Mouse (Mus musculus) lung, postnatal 0 days (tissue): ENCODE measurements around the gene Gm21987.

Source experiments
- CTCF ChIP-seq: IDR thresholded peaks from 2 replicates; pipeline ENCODE4 v1.5.1; 2016; ENCODE audit warnings: antibody characterized with exemption, mild to moderate bottlenecking
- EP300 ChIP-seq: IDR thresholded peaks from 2 replicates; pipeline ENCODE4 v1.6.1; 2016; ENCODE audit warnings: antibody characterized with exemption, mild to moderate bottlenecking, control low read depth

DNA sequence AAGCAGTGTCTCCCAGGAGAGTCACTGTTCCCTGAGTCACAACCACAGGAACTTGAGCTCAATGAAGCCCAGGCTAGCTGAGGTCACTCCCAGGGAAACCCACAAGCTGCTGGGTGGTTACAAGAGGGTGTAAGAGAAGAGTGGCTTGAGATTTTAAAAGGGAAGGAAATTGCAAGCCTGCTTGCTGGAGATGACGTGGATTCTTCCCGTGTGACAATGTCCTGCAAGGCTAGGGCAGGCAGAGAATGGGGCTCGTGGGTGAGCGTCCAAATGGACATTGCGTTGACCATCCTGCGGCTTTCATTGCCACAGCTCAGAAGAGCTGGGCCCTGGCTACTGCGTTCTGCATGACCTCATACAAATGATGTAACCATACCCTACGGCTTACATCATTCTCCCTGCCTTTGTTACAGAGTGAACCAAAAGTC, 47.4 kb downstream of the Gm21987 start:
- TF ChIP-seq CTCF, result no peak
- 0 out of 2 replicates have a peak, but pooled peaks have one; percentile 25 for TF ChIP-seq EP300
